Mouse (Mus musculus) C2C12 (cell line): ENCODE results near the gene Ank. TPM values are rescaled to one million over a fixed set of nuclear protein-coding genes. Genes with fewer than 3 reads are reported as not detected.
A peak's percentile ranks its signal among the peaks of the same experiment; 100 is the strongest.

Experiments used
- H3K27me3 ChIP-seq: one replicate; pipeline ENCODE4 v1.6.1; 2011; ENCODE audit not compliant: control insufficient read depth, insufficient read depth, insufficient read length
- H3K36me3 ChIP-seq: one replicate; pipeline ENCODE4 v1.6.1; 2011; ENCODE audit not compliant: control insufficient read depth, insufficient read depth
- H3K4me3 ChIP-seq: one replicate; pipeline ENCODE4 v1.5.1; 2011; ENCODE audit warnings: mild to moderate bottlenecking, control low read depth; ENCODE audit not compliant: poor library complexity, insufficient read depth, severe bottlenecking
- H3K79me2 ChIP-seq: one replicate; pipeline ENCODE4 v1.6.1; 2011; ENCODE audit not compliant: control insufficient read depth, insufficient read depth
- H3K79me3 ChIP-seq: one replicate; pipeline ENCODE4 v1.6.1; 2011; ENCODE audit warnings: low read depth, control low read depth
- H3ac ChIP-seq: one replicate; pipeline ENCODE3; 2011; ENCODE audit warnings: low read depth; ENCODE audit not compliant: control insufficient read depth, insufficient read length
- CEBPB ChIP-seq: IDR thresholded peaks from one replicate; pipeline ENCODE4 v1.6.1; 2011; ENCODE audit warnings: low read depth, mild to moderate bottlenecking, control low read depth, moderate library complexity
- CTCF ChIP-seq: IDR thresholded peaks from one replicate; pipeline ENCODE4 v1.5.1; 2011; ENCODE audit not compliant: control insufficient read depth, insufficient read depth, insufficient read length
- FOSL1 ChIP-seq: IDR thresholded peaks from one replicate; pipeline ENCODE4 v1.8.0; 2011; ENCODE audit warnings: mild to moderate bottlenecking, low read length; ENCODE audit not compliant: poor library complexity, insufficient read depth, severe bottlenecking
- MAX ChIP-seq: IDR thresholded peaks from one replicate; pipeline ENCODE4 v1.6.1; 2011; ENCODE audit warnings: mild to moderate bottlenecking, control low read depth
- MYOD1 ChIP-seq: IDR thresholded peaks from one replicate; pipeline ENCODE4 v1.6.1; 2011; ENCODE audit warnings: low read depth; ENCODE audit not compliant: control insufficient read depth, insufficient read length
- MYOG ChIP-seq: IDR thresholded peaks from one replicate; pipeline ENCODE4 v1.6.1; 2011; ENCODE audit not compliant: control insufficient read depth, insufficient read length; ENCODE audit errors: extremely low read depth
- USF1 ChIP-seq: IDR thresholded peaks from one replicate; pipeline ENCODE4 v1.6.1; 2011; ENCODE audit warnings: low read depth, mild to moderate bottlenecking, control low read depth, moderate library complexity
- polyA plus RNA-seq: library from polyadenylated mRNA; unstranded; fragments of >200 nt; fragmentation: generic; extraction: Trizol; gene quantifications from one replicate; pipeline ENCODE4 v1.2.1, GENCODE M21; 2012; ENCODE audit warnings: missing spikeins

Gene Ank
- polyA plus RNA-seq, 1 experiment: 292 TPM

- TF ChIP-seq MYOD1 (no peak), FOSL1 (no peak), CTCF (no peak), MAX (no peak), USF1 (no peak), CEBPB (no peak)
- Histone ChIP-seq H3K4me3 (no peak overlapping the region), H3K36me3 (peaks cover 98% of the 10 kb centered on the region), H3K79me2 (no peaks in the 10 kb centered on the region), H3ac (no peak overlapping the region), H3K79me3 (no peaks in the 10 kb centered on the region), H3K27me3 (no peaks in the 10 kb centered on the region)
Measured at GRCm38 (mm10) chr15:27577915-27578780, 111.7 kb downstream of the Ank start.

- Histone ChIP-seq H3ac (no peak overlapping the region), H3K79me3 (no peaks in the 10 kb centered on the region), H3K27me3 (no peaks in the 10 kb centered on the region), H3K36me3 (peaks cover 98% of the 10 kb centered on the region), H3K79me2 (no peaks in the 10 kb centered on the region), H3K4me3 (no peak overlapping the region)
- TF ChIP-seq CEBPB (no peak), USF1 (no peak), MYOG (no peak), MYOD1 (no peak)
Measured at GRCm38 (mm10) chr15:27578918-27579317, 112.4 kb downstream of the Ank start.

- TF ChIP-seq USF1: peak; percentile 65
- TF ChIP-seq CTCF: no peak
- no peak for TF ChIP-seq FOSL1
- no peak for TF ChIP-seq MYOG
Measured at GRCm38 (mm10) chr15:27579853-27580252, 113.4 kb downstream of the Ank start.

GRCm38 (mm10) chr15:27580771-27581170, 114.3 kb downstream of the Ank start:
- Histone ChIP-seq H3K79me3 (no peaks in the 10 kb centered on the region), H3K79me2 (no peaks in the 10 kb centered on the region), H3ac (no peak overlapping the region), H3K36me3 (peaks cover 98% of the 10 kb centered on the region), H3K27me3 (no peaks in the 10 kb centered on the region), H3K4me3 (no peak overlapping the region)
- TF ChIP-seq FOSL1 (no peak), MYOD1 (no peak), USF1 (no peak), MYOG (no peak), CTCF (no peak), CEBPB (no peak), MAX (no peak)

More at GRCm38 (mm10) chr15:27579853-27580252, 113.4 kb downstream of the Ank start:
- no peaks in the 10 kb centered on the region for H3K79me2 ChIP-seq
- H3K27me3 ChIP-seq: no peaks in the 10 kb centered on the region
- H3K4me3 ChIP-seq: no peak overlapping the region
- H3K36me3 ChIP-seq: peaks cover 98% of the 10 kb centered on the region
- no peaks in the 10 kb centered on the region for H3K79me3 ChIP-seq
- H3ac ChIP-seq: no peak overlapping the region

- Histone ChIP-seq H3K79me2 (no peaks in the 10 kb centered on the region), H3K36me3 (peaks cover 98% of the 10 kb centered on the region), H3K27me3 (no peaks in the 10 kb centered on the region), H3ac (no peak overlapping the region), H3K79me3 (no peaks in the 10 kb centered on the region), H3K4me3 (no peak overlapping the region)
- TF ChIP-seq USF1: no peak
- TF ChIP-seq CEBPB: no peak
- no peak for TF ChIP-seq CTCF
- TF ChIP-seq FOSL1: no peak
- no peak for TF ChIP-seq MAX
- TF ChIP-seq MYOG: no peak
- TF ChIP-seq MYOD1: no peak
Measured at GRCm38 (mm10) chr15:27581640-27582039, 115.2 kb downstream of the Ank start.

- no peak overlapping the region for H3K4me3 ChIP-seq
- no peak for TF ChIP-seq USF1
- TF ChIP-seq MYOD1: no peak
- no peak for TF ChIP-seq CEBPB
- H3K79me2 ChIP-seq: no peaks in the 10 kb centered on the region
- no peak overlapping the region for H3ac ChIP-seq
- no peaks in the 10 kb centered on the region for H3K79me3 ChIP-seq
- peaks cover 98% of the 10 kb centered on the region for H3K36me3 ChIP-seq
- no peaks in the 10 kb centered on the region for H3K27me3 ChIP-seq
Measured at GRCm38 (mm10) chr15:27582428-27582827, 116.0 kb downstream of the Ank start.
